In the genomic region with DNA sequence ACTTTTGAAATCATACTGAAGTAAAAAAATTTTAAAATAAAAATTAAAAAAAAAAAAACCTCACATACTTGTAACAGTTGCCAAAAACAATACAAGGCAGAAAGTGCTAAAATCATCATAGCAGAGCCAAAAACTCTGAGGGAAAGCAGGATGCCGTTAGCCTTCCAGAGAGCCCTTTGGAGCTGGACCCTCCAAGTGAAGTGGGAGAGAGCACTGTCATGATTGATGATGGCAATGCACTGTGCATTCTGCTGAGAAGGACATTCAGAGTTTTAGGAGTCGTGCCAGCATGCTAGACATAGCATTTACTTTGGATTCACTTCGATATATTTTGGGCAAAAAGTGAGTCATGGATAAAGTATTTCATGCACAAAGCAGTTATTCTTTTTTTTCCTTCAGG, we compare ENCODE assay signal across 14 mouse cellular contexts.
A peak's percentile ranks its signal among the peaks of the same experiment; 100 is the strongest.
DNase-seq lines count a peak whose midpoint lies in the region; ATAC-seq and TF ChIP-seq lines count a peak whose summit lies in the region.
"Had no signal": no experiment of that assay in that cellular context is flagged by ENCODE, and none has a peak within 500 bp of the region (broad histone marks: within the 10 kb centered on the region; RNA-seq: fewer than 3 reads in every experiment).

No protein-coding gene starts in this region.

- no peaks in the 10 kb centered on the region for H3K27me3 ChIP-seq in kidney, adult 2 months (replicated peaks; ENCODE audit: control insufficient read depth, insufficient read depth, low read length)
- no peaks in the 10 kb centered on the region for H3K27me3 ChIP-seq in intestine, embryonic 16.5 days (replicated peaks; ENCODE audit: control insufficient read depth, insufficient read depth, low read length)
- H3K27me3 ChIP-seq: hindbrain, embryonic 12.5 days had no signal

- DNase-seq in adrenal gland, adult 2 months: peak; percentile 32
- DNase-seq in adrenal gland, adult 18-20 months (ENCODE audit: low spot score in 2 of 2): no peak
- peak; percentile 38 for DNase-seq in kidney, adult 2 months
- no peak for DNase-seq in kidney, adult 11 months
- peak; percentile 96 for DNase-seq in 3T3-L1 (ENCODE audit: low read depth, low spot score)
- DNase-seq in spleen, postnatal 4 days (ENCODE audit: low spot score in 2 of 2): no peak
- no peak for DNase-seq in cerebellum, postnatal 10 days
- DNase-seq: cerebellum, postnatal 36 days; gastrocnemius, adult 2 months; left cerebral cortex, postnatal 4 days; lung, adult 2 months had no signal

- no peaks in the 10 kb centered on the region for H3K9me3 ChIP-seq in intestine, embryonic 16.5 days (ENCODE audit: control insufficient read depth, low read length)
- H3K9me3 ChIP-seq: hindbrain, embryonic 12.5 days had no signal

- 53% methylated on average over 3 of the region's 3 CpGs for WGBS in kidney, adult 2 months
- WGBS in intestine, embryonic 16.5 days: 51% methylated on average over 3 of the region's 3 CpGs

- H3K27ac ChIP-seq in kidney, adult 2 months (ENCODE audit: insufficient read depth, low read depth, low read length): no peak overlapping the region
- H3K27ac ChIP-seq in intestine, embryonic 16.5 days (ENCODE audit: low read length): peak overlapping the region; percentile 48
- H3K27ac ChIP-seq: gastrocnemius, adult 2 months had no signal

- no peak overlapping the region for H3K9ac ChIP-seq in intestine, embryonic 16.5 days (ENCODE audit: low read depth, low read length)
- H3K9ac ChIP-seq: hindbrain, embryonic 12.5 days had no signal

- H3K36me3 ChIP-seq in kidney, adult 2 months (ENCODE audit: control insufficient read depth, insufficient read depth, low read length): no peaks in the 10 kb centered on the region
- H3K36me3 ChIP-seq in intestine, embryonic 16.5 days (ENCODE audit: control insufficient read depth, insufficient read depth, low read length): no peaks in the 10 kb centered on the region
- H3K36me3 ChIP-seq: hindbrain, embryonic 12.5 days had no signal

- peak; percentile 75 for ATAC-seq in intestine, embryonic 16.5 days

- no peaks in the 10 kb centered on the region for H3K4me1 ChIP-seq in kidney, adult 2 months (ENCODE audit: control insufficient read depth, insufficient read depth, low read length)
- peaks cover 9% of the 10 kb centered on the region for H3K4me1 ChIP-seq in intestine, embryonic 16.5 days (ENCODE audit: control insufficient read depth, insufficient read depth, low read length)

- no peak for TF ChIP-seq CTCF in kidney, adult 2 months (conservative IDR thresholded peaks at IDR 0.05; ENCODE audit: insufficient read depth, insufficient read length, low read depth, low read length)

- no peak overlapping the region for H3K4me3 ChIP-seq in kidney, adult 2 months (ENCODE audit: insufficient read depth, low read depth, low read length)
- H3K4me3 ChIP-seq in intestine, embryonic 16.5 days (ENCODE audit: low read length): no peak overlapping the region
- H3K4me3 ChIP-seq: erythroblast, embryonic 14.5 days; gastrocnemius, adult 2 months; hindbrain, embryonic 12.5 days had no signal

- TF ChIP-seq POLR2A in kidney, adult 2 months (IDR thresholded peaks at IDR 0.05; ENCODE audit: low read depth, low read length): no peak

- H3K4me2 ChIP-seq in intestine, embryonic 16.5 days (ENCODE audit: low read depth, low read length): no peak overlapping the region
- H3K4me2 ChIP-seq: hindbrain, embryonic 12.5 days had no signal

Comparison
In these comparisons a context has a peak if more than half of its experiments do, and no peak if none do; other contexts are left out.
1. DNase-seq: peak in adrenal gland, adult 2 months (single experiment), kidney, adult 2 months (single experiment) and 3T3-L1 (single experiment); none in adrenal gland, adult 18-20 months (0 of 2), kidney, adult 11 months (single experiment), spleen, postnatal 4 days (0 of 2) and cerebellum, postnatal 10 days (0 of 2).